Mouse (Mus musculus) heart, postnatal 0 days (tissue): Measurements from ENCODE around the gene Krtap4-1.

Experiments
- CTCF ChIP-seq: IDR thresholded peaks from 2 replicates; pipeline ENCODE4 v1.5.1; 2016; ENCODE audit warnings: antibody characterized with exemption, control low read depth, low read depth
- EP300 ChIP-seq: IDR thresholded peaks from 2 replicates; pipeline ENCODE4 v1.6.1; 2016; ENCODE audit warnings: antibody characterized with exemption, low read depth

- no peak for TF ChIP-seq CTCF
- TF ChIP-seq EP300, result no peak
Observed at GRCm38 (mm10) chr11:99644351-99644750, 16.3 kb upstream of the Krtap4-1 start.
